In the genomic region with DNA sequence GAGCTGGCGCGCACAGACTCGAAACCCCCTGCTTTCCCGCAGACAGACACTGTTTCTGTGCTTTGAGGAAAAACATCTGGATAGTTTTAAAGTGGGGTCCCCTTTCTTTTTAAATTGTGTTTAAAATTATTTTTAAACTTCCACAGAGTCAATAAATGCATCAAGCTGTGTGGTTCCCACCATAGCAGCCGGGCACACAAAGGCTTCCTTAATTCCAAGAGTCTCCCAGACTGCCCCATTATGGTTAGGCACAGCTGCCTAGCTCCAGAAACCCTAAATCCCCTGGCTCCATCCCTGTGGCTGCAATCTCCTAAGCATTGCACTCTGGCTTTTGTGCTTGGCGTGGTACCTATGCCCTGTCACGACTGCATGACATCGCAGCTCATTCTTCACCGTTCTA, we compare ENCODE assay signal across 24 mouse cellular contexts. TPM values are rescaled to one million over a fixed set of nuclear protein-coding genes. Genes with fewer than 3 reads are reported as not detected.
DNase-seq lines count a peak whose midpoint lies in the region; ATAC-seq and TF ChIP-seq lines count a peak whose summit lies in the region.
"Had no signal": no experiment of that assay in that cellular context is flagged by ENCODE, and none has a peak within 500 bp of the region (broad histone marks: within the 10 kb centered on the region; RNA-seq: fewer than 3 reads in every experiment).

No protein-coding gene starts in this region.

- no peaks in the 10 kb centered on the region for H3K4me1 ChIP-seq in embryonic facial prominence, embryonic 11.5 days (ENCODE audit: control insufficient read depth, insufficient read depth, low read length)
- H3K4me1 ChIP-seq in embryonic facial prominence, embryonic 10.5 days: 0 out of 2 replicates have a peak, but pooled peaks cover 4% of the 10 kb centered on the region
- H3K4me1 ChIP-seq in lung, embryonic 14.5 days (ENCODE audit: insufficient read depth): peaks cover 9% of the 10 kb centered on the region; the same call in 1 of the 2 replicates
- H3K4me1 ChIP-seq in stomach, embryonic 16.5 days (ENCODE audit: control insufficient read depth, insufficient read depth, low read length): 0 out of 2 replicates have a peak, but pooled peaks cover 3% of the 10 kb centered on the region
- H3K4me1 ChIP-seq: forebrain, embryonic 13.5 days; heart, embryonic 15.5 days; liver, embryonic 15.5 days; midbrain, embryonic 12.5 days had no signal

- no peak overlapping the region; the same call in 1 of the 2 replicates for H3K27ac ChIP-seq in embryonic facial prominence, embryonic 11.5 days (replicated peaks; ENCODE audit: low read depth, low read length)
- no peak overlapping the region; the same call in 1 of the 2 replicates for H3K27ac ChIP-seq in embryonic facial prominence, embryonic 10.5 days (replicated peaks)
- peak overlapping the region; percentile 88 for H3K27ac ChIP-seq in lung, embryonic 14.5 days (ENCODE audit: low read depth)
- peak overlapping the region; percentile 65 for H3K27ac ChIP-seq in stomach, embryonic 16.5 days (ENCODE audit: low read length)
- H3K27ac ChIP-seq: forebrain, embryonic 13.5 days; heart, embryonic 15.5 days; hindbrain, embryonic 14.5 days; liver, embryonic 15.5 days; midbrain, embryonic 12.5 days had no signal

- WGBS in embryonic facial prominence, embryonic 11.5 days: 69% methylated on average over 9 of the region's 9 CpGs
- 83% methylated on average over 9 of the region's 9 CpGs for WGBS in embryonic facial prominence, embryonic 10.5 days
- WGBS in lung, embryonic 14.5 days: 57% methylated on average over 9 of the region's 9 CpGs
- WGBS in stomach, embryonic 16.5 days: 61% methylated on average over 9 of the region's 9 CpGs

- no peaks in the 10 kb centered on the region for H3K9me3 ChIP-seq in embryonic facial prominence, embryonic 11.5 days (replicated peaks; ENCODE audit: control insufficient read depth, low read length)
- H3K9me3 ChIP-seq in embryonic facial prominence, embryonic 10.5 days: no peaks in the 10 kb centered on the region
- peaks cover 3% of the 10 kb centered on the region; the same call in 1 of the 2 replicates for H3K9me3 ChIP-seq in lung, embryonic 14.5 days (ENCODE audit: low read depth, low read length)
- no peaks in the 10 kb centered on the region for H3K9me3 ChIP-seq in stomach, embryonic 16.5 days (replicated peaks; ENCODE audit: control insufficient read depth, low read length)
- H3K9me3 ChIP-seq: heart, embryonic 15.5 days; liver, embryonic 15.5 days; midbrain, embryonic 12.5 days had no signal

- TF ChIP-seq CTCF in lung, embryonic 14.5 days (IDR thresholded peaks at IDR 0.05; ENCODE audit: low read depth): no peak

- no peak; the same call in 1 of the 2 replicates for ATAC-seq in embryonic facial prominence, embryonic 11.5 days (replicated peaks; ENCODE audit: insufficient number of reproducible peaks, low FRiP score, low TSS enrichment, low read depth)
- peak; percentile 48; the same call in 1 of the 2 replicates for ATAC-seq in lung, embryonic 14.5 days (ENCODE audit: insufficient read depth)
- no peak for ATAC-seq in stomach, embryonic 16.5 days (ENCODE audit: insufficient read depth, low FRiP score)
- ATAC-seq: activated CD4-positive, CD25-positive, alpha-beta regulatory T cell, adult 4 months; forebrain, embryonic 13.5 days had no signal

- no peak overlapping the region for H3K4me3 ChIP-seq in embryonic facial prominence, embryonic 11.5 days (ENCODE audit: low read depth, low read length)
- no peak overlapping the region for H3K4me3 ChIP-seq in embryonic facial prominence, embryonic 10.5 days
- no peak overlapping the region for H3K4me3 ChIP-seq in lung, embryonic 14.5 days (ENCODE audit: low read depth, low read length)
- H3K4me3 ChIP-seq in stomach, embryonic 16.5 days (replicated peaks; ENCODE audit: low read length): no peak overlapping the region
- H3K4me3 ChIP-seq: forebrain, embryonic 13.5 days; heart, embryonic 15.5 days; liver, embryonic 15.5 days; midbrain, embryonic 12.5 days had no signal

- no peaks in the 10 kb centered on the region for H3K36me3 ChIP-seq in embryonic facial prominence, embryonic 11.5 days (replicated peaks; ENCODE audit: control insufficient read depth, insufficient read depth, low read depth, low read length)
- no peaks in the 10 kb centered on the region for H3K36me3 ChIP-seq in embryonic facial prominence, embryonic 10.5 days (replicated peaks)
- no peaks in the 10 kb centered on the region for H3K36me3 ChIP-seq in lung, embryonic 14.5 days (ENCODE audit: insufficient read depth)
- H3K36me3 ChIP-seq in stomach, embryonic 16.5 days (ENCODE audit: control insufficient read depth, insufficient read depth, low read length): no peaks in the 10 kb centered on the region
- H3K36me3 ChIP-seq: heart, embryonic 15.5 days; liver, embryonic 15.5 days; midbrain, embryonic 12.5 days had no signal

- no peaks in the 10 kb centered on the region for H3K27me3 ChIP-seq in embryonic facial prominence, embryonic 11.5 days (ENCODE audit: control insufficient read depth, insufficient read depth, low read length)
- no peaks in the 10 kb centered on the region for H3K27me3 ChIP-seq in embryonic facial prominence, embryonic 10.5 days (replicated peaks; ENCODE audit: low read depth, poor library complexity, severe bottlenecking)
- no peaks in the 10 kb centered on the region for H3K27me3 ChIP-seq in lung, embryonic 14.5 days (ENCODE audit: insufficient read depth, low read length)
- no peaks in the 10 kb centered on the region for H3K27me3 ChIP-seq in stomach, embryonic 16.5 days (ENCODE audit: control insufficient read depth, insufficient read depth, low read length)
- H3K27me3 ChIP-seq: forebrain, embryonic 13.5 days; heart, embryonic 15.5 days; liver, embryonic 15.5 days; midbrain, embryonic 12.5 days had no signal

- no peak overlapping the region for H3K4me2 ChIP-seq in embryonic facial prominence, embryonic 11.5 days (ENCODE audit: low read depth, low read length)
- H3K4me2 ChIP-seq in lung, embryonic 14.5 days: no peak overlapping the region
- H3K4me2 ChIP-seq in stomach, embryonic 16.5 days (ENCODE audit: low read depth, low read length): no peak overlapping the region
- H3K4me2 ChIP-seq: forebrain, embryonic 13.5 days; heart, embryonic 15.5 days; hindbrain, embryonic 14.5 days; liver, embryonic 15.5 days; midbrain, embryonic 12.5 days had no signal

- peak; percentile 37 for DNase-seq in embryonic facial prominence, embryonic 11.5 days (ENCODE audit: low spot score)
- no peak for DNase-seq in embryonic facial prominence, embryonic 10.5 days (ENCODE audit: low spot score)
- peak; percentile 73 for DNase-seq in lung, embryonic 14.5 days
- no peak for DNase-seq in lung, postnatal 14 days
- DNase-seq in urinary bladder, postnatal 4 days (ENCODE audit: low spot score in 2 of 2): peak; percentile 10 to 51
- DNase-seq in urinary bladder, postnatal 25 days (ENCODE audit: low spot score): no peak
- no peak for DNase-seq in layer of hippocampus, postnatal 10 days (ENCODE audit: low spot score in 2 of 2)
- DNase-seq: adrenal gland, postnatal 10 days; cerebellum, adult 18-20 months; cerebellum, postnatal 36 days; gastrocnemius, postnatal 36 days; heart, postnatal 4 days; kidney, adult 18-20 months; thymus, postnatal 14 days had no signal

- H3K9ac ChIP-seq in embryonic facial prominence, embryonic 11.5 days (replicated peaks; ENCODE audit: low read length): no peak overlapping the region
- no peak overlapping the region for H3K9ac ChIP-seq in lung, embryonic 14.5 days
- H3K9ac ChIP-seq in stomach, embryonic 16.5 days (ENCODE audit: low read length): no peak overlapping the region
- H3K9ac ChIP-seq: forebrain, embryonic 13.5 days; heart, embryonic 15.5 days; hindbrain, embryonic 14.5 days; liver, embryonic 15.5 days; midbrain, embryonic 12.5 days had no signal

RNA-seq across cellular contexts. Expression of gene Col6a2, which starts 48.5 kb away (rescaled TPM):
- polyA plus RNA-seq in embryonic facial prominence, embryonic 11.5 days (2014; fragmentation: Nextera tagmentation; extraction: Ambion mirVana): 14.0 and 15.6 TPM in 2 replicates
- polyA plus RNA-seq in embryonic facial prominence, embryonic 10.5 days (2016; fragmentation: Nextera tagmentation; extraction: Ambion mirVana): 6.5 and 11.8 TPM in 2 replicates
- polyA plus RNA-seq in lung, embryonic 14.5 days (2014; fragmentation: Nextera tagmentation; extraction: Ambion mirVana): 168 and 170 TPM in 2 replicates
- 263 and 287 TPM in 2 replicates for polyA plus RNA-seq in stomach, embryonic 16.5 days (2015; fragmentation: Nextera tagmentation; extraction: Ambion mirVana)
- total RNA-seq in layer of hippocampus, postnatal 10 days (2021): 10 to 100 TPM; 15.6 to 17.8 TPM
- total RNA-seq: megakaryocyte progenitor cell, adult 5-6 weeks; monocyte, adult 5-6 weeks; neutrophil, adult 5-6 weeks had no signal

RNA-seq across cellular contexts. Expression of gene Col6a1, which starts 54.0 kb away (rescaled TPM):
- 18.5 and 19.8 TPM in 2 replicates for polyA plus RNA-seq in embryonic facial prominence, embryonic 11.5 days (2014; fragmentation: Nextera tagmentation; extraction: Ambion mirVana)
- 7.0 and 12.3 TPM in 2 replicates for polyA plus RNA-seq in embryonic facial prominence, embryonic 10.5 days (2016; fragmentation: Nextera tagmentation; extraction: Ambion mirVana)
- 215 and 226 TPM in 2 replicates for polyA plus RNA-seq in lung, embryonic 14.5 days (2014; fragmentation: Nextera tagmentation; extraction: Ambion mirVana)
- polyA plus RNA-seq in stomach, embryonic 16.5 days (2015; fragmentation: Nextera tagmentation; extraction: Ambion mirVana): 433 and 468 TPM in 2 replicates
- 10 to 100 TPM; 38.0 to 38.9 TPM for total RNA-seq in layer of hippocampus, postnatal 10 days (2021)
- total RNA-seq: megakaryocyte progenitor cell, adult 5-6 weeks; monocyte, adult 5-6 weeks; neutrophil, adult 5-6 weeks had no signal
- polyA plus RNA-seq: activated CD4-positive, CD25-positive, alpha-beta regulatory T cell, adult 4 months had no signal

Comparison
In these comparisons a context has a peak if more than half of its experiments do, and no peak if none do; other contexts are left out.
1. DNase-seq: peak in embryonic facial prominence, embryonic 11.5 days (single experiment), lung, embryonic 14.5 days (single experiment) and urinary bladder, postnatal 4 days (2 of 2); none in embryonic facial prominence, embryonic 10.5 days (single experiment), lung, postnatal 14 days (single experiment), urinary bladder, postnatal 25 days (single experiment) and layer of hippocampus, postnatal 10 days (0 of 2).
2. H3K27ac ChIP-seq: peak in lung, embryonic 14.5 days (single experiment) and stomach, embryonic 16.5 days (single experiment); none in embryonic facial prominence, embryonic 11.5 days (single experiment) and embryonic facial prominence, embryonic 10.5 days (single experiment).
3. RNA of gene Col6a2, which starts 48.5 kb away (polyA plus RNA-seq): 263 to 287 TPM in stomach, embryonic 16.5 days and 168 to 170 TPM in lung, embryonic 14.5 days; 14.0 to 15.6 TPM in embryonic facial prominence, embryonic 11.5 days and 6.5 to 11.8 TPM in embryonic facial prominence, embryonic 10.5 days; every median in the first group is over 10 times any median in the second.
4. RNA of gene Col6a1, which starts 54.0 kb away (polyA plus RNA-seq): 433 to 468 TPM in stomach, embryonic 16.5 days and 215 to 226 TPM in lung, embryonic 14.5 days; 18.5 to 19.8 TPM in embryonic facial prominence, embryonic 11.5 days and 7.0 to 12.3 TPM in embryonic facial prominence, embryonic 10.5 days; every median in the first group is over 10 times any median in the second.